Mouse (Mus musculus) heart, embryonic 15.5 days (tissue): Measurements from ENCODE around the gene Bcl2l1. TPM values are rescaled to one million over a fixed set of nuclear protein-coding genes. Genes with fewer than 3 reads are reported as not detected.

ENCODE experiments used
- ATAC-seq: fragments of 200-750 bp; cut with Nextera tagmentation; replicated peaks from 2 replicates; pipeline ENCODE4 v1.8.0; 2017; ENCODE audit warnings: low read depth, moderate TSS enrichment; ENCODE audit not compliant: insufficient number of reproducible peaks, insufficient read depth, low FRiP score
- H3K27ac ChIP-seq: fragments of 300-500 bp; sonication (generic); 2 replicates; pipeline ENCODE4 v1.5.1; 2015; ENCODE audit warnings: mild to moderate bottlenecking, inconsistent platforms
- H3K27me3 ChIP-seq: fragments of 300-500 bp; sonication (generic); 2 replicates; pipeline ENCODE4 v1.6.1; 2015; ENCODE audit warnings: inconsistent platforms
- H3K36me3 ChIP-seq: fragments of 300-500 bp; sonication (generic); 2 replicates; pipeline ENCODE4 v1.6.1; 2015; ENCODE audit warnings: mild to moderate bottlenecking, inconsistent platforms
- H3K4me1 ChIP-seq: fragments of 300-500 bp; sonication (generic); replicated peaks from 2 replicates; pipeline ENCODE4 v1.6.1; 2015; ENCODE audit warnings: inconsistent platforms
- H3K4me2 ChIP-seq: fragments of 300-500 bp; sonication (generic); 2 replicates; pipeline ENCODE4 v1.6.1; 2015; ENCODE audit warnings: inconsistent platforms, mild to moderate bottlenecking, moderate library complexity
- H3K4me3 ChIP-seq: fragments of 300-500 bp; sonication (generic); 2 replicates; pipeline ENCODE4 v1.5.1; 2015; ENCODE audit warnings: mild to moderate bottlenecking, inconsistent platforms
- H3K9ac ChIP-seq: fragments of 300-500 bp; sonication (generic); 2 replicates; pipeline ENCODE4 v1.6.1; 2015; ENCODE audit warnings: mild to moderate bottlenecking, inconsistent platforms
- H3K9me3 ChIP-seq: fragments of 300-500 bp; sonication (generic); replicated peaks from 2 replicates; pipeline ENCODE4 v1.6.1; 2016; ENCODE audit warnings: inconsistent platforms
- WGBS: fragments of 180-500 bp; shearing (Covaris S2); methylation state at CpG from one replicate; pipeline ENCODE4 v1.1.7; 2015; ENCODE audit warnings: mixed read lengths; 5-methylcytosine and 5-hydroxymethylcytosine counted together
- polyA plus RNA-seq: library from polyadenylated mRNA; unstranded; fragments of >200 nt; fragmentation: Nextera tagmentation; extraction: Ambion mirVana; gene quantifications from 2 replicates; pipeline ENCODE4 v1.2.1, GENCODE M21; 2015

Gene Bcl2l1
- polyA plus RNA-seq, 1 experiment from 2014 or later = 69.5 TPM

DNA sequence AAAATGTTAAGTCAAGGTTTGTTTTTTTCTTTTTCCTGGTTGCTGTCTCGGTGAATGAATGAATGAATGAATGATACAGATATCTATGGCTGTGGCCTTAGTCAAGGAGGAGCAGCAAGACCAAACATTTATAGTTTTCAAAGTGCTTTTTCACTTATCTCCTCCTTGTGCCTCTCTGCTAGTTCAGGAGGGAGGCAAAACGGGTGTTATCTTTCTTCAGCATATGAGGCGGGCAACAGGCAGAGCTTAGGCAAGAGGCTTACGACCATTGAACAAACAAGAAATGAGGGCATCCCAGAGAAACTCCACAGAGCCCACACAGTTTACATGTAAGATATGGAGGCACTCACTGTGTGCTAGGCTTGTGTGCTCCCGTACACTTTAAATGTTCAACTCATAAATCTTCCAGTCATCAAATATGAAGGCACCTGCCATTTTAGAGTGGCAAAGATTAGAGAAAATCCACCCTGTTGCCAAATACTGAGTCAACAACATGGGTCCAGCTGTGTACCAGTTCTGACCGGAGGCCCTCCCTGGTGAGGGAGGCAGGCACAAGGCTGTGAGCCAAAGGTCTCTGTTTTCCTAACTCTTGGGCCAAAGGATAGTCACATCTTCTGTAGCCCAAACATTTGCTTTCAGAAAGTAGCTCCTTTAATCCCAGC is 17.2 kb downstream of the Bcl2l1 start:
- 54% methylated on average over 6 of the region's 6 CpGs for WGBS
- no peak overlapping the region for H3K9ac ChIP-seq
- no peaks in the 10 kb centered on the region for H3K27me3 ChIP-seq
- H3K36me3 ChIP-seq = no peaks in the 10 kb centered on the region
- no peak overlapping the region for H3K4me3 ChIP-seq
- no peak overlapping the region for H3K4me2 ChIP-seq
- H3K27ac ChIP-seq = no peak overlapping the region
- peaks cover 66% of the 10 kb centered on the region for H3K4me1 ChIP-seq
- no peak for ATAC-seq
- H3K9me3 ChIP-seq = no peaks in the 10 kb centered on the region

DNA sequence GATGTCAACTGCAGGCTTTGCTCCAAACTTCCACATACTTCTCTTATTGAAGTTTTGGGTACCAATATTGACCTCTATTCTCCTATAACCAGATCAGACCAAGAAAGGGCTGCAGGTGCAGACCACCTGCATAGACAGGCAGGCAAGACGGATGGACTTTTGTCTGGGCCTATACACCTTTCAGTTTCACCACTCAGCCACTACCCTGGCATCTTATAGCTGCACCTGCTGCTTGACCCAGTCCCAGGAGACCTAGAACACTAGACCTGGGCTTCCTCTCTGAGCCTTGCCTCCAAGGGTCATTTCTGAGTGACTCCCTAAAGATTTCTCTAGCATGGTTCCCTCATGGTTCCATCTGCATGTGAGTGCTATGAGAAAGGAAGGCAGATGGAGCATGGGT is 18.3 kb downstream of the Bcl2l1 start:
- no peak for ATAC-seq
- 86% methylated on average over 1 of the region's 1 CpGs for WGBS
- H3K27me3 ChIP-seq = no peaks in the 10 kb centered on the region
- no peaks in the 10 kb centered on the region for H3K9me3 ChIP-seq
- H3K4me2 ChIP-seq = no peak overlapping the region
- H3K4me1 ChIP-seq = peaks cover 55% of the 10 kb centered on the region
- H3K9ac ChIP-seq = no peak overlapping the region
- H3K4me3 ChIP-seq = no peak overlapping the region
- no peaks in the 10 kb centered on the region for H3K36me3 ChIP-seq
- H3K27ac ChIP-seq = no peak overlapping the region

DNA sequence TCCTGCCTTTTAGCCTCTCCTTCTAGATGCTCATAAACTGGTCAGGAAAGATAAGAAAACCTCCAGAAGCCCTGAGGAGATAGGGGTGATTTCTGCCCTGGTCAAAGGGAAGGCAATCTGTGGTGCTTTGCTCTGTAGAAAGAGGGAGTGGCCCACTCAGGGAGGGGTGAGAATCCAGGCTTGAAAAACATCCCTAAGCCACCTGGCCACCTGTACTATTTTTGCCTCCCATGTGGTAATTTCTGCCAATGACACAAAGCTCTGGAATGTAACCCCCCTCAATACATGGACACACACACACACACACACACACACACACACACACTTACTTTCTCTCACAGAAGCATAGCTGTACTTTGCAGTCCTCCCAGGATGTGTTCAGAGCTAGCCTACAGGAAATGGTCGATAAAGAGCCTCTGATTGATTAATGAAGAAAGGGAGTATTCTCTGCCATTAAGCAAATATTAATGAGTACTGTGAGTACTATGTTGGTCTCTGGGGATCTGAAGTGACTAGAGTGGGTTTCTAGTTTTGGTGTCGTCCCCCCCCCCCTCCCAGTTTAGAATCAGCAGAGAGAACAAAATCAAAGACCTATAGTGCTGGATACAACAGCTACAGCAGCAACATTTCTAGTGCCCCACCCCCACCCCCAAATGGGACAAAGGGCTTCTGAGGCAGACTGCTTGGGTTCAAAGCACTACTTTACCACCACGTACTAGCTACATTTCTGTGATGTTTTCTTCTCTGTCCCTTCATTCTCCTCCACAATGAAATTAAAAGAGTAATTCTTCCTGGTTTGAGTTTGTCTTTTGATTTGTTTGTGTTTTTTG is 20.0 kb downstream of the Bcl2l1 start:
- Histone ChIP-seq H3K36me3 (no peaks in the 10 kb centered on the region), H3K4me3 (no peak overlapping the region), H3K9ac (no peak overlapping the region), H3K27me3 (no peaks in the 10 kb centered on the region), H3K9me3 (no peaks in the 10 kb centered on the region), H3K27ac (no peak overlapping the region), H3K4me2 (no peak overlapping the region), H3K4me1 (peaks cover 40% of the 10 kb centered on the region)
- ATAC-seq = no peak
- WGBS = 34% methylated on average over 3 of the region's 3 CpGs

DNA sequence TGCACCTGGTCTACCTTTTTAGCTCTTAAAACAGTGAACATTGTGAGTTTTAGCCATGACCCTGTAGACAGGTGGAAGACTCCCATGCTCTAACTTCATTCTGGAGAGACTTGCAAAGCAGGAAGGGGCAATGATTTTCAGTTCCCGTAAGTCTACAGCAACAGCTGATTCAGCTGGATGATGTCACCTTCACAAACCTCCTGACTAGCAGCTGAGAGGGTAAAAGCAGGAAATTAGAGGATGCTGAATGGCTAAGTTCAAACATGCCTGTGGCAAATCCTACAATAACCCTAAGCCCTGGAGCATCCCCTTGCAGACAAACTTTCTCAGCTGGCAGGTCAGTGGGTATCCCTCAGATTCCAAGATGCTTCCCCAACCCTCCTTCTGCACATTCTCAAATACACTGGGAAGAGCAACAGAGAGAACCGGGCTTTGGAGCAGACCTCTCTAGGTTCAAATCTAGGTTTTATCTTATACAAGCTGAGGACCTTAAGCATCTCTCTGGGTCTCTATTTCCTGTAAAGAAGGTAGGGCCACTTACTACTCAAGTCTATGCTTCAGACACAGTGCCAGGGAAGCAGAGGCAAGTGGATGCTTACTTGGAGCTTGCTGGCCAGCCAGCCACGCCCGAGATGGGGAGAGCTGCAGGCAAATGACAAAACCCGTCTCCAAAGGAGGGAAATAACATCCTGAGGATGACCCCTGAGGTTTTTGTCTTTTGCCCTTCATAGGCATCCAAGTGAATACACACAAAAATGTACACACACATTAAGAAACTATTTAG is 21.2 kb downstream of the Bcl2l1 start:
- Histone ChIP-seq H3K36me3 (no peaks in the 10 kb centered on the region), H3K9ac (no peak overlapping the region), H3K27ac (no peak overlapping the region), H3K4me3 (no peak overlapping the region), H3K27me3 (no peaks in the 10 kb centered on the region), H3K9me3 (no peaks in the 10 kb centered on the region), H3K4me2 (no peak overlapping the region), H3K4me1 (peaks cover 42% of the 10 kb centered on the region)
- ATAC-seq = no peak
- WGBS = 66% methylated on average over 5 of the region's 5 CpGs

DNA sequence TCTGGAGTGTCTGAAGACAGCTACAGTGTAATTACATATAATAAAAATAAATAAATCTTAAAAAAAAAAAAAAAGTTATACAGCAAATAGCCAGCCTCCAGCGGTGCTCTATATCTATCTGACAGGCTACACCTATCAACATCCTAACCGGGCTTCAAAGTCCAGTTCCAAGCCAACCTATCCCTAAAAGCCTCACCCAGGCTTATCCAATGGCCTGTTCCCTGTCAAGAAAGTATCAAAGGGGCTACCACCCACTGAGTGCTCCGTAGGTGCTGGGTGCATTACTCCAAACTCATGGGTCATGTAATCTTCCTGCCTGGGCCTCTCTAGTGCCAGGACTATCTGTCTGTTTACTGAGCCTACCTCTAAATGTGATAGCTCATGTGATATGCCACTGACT is 23.4 kb downstream of the Bcl2l1 start:
- Histone ChIP-seq H3K9ac (no peak overlapping the region), H3K9me3 (no peaks in the 10 kb centered on the region), H3K27me3 (no peaks in the 10 kb centered on the region), H3K36me3 (no peaks in the 10 kb centered on the region), H3K27ac (no peak overlapping the region), H3K4me1 (peaks cover 48% of the 10 kb centered on the region), H3K4me2 (no peak overlapping the region), H3K4me3 (no peak overlapping the region)
- 64% methylated on average over 3 of the region's 3 CpGs for WGBS
- no peak for ATAC-seq

DNA sequence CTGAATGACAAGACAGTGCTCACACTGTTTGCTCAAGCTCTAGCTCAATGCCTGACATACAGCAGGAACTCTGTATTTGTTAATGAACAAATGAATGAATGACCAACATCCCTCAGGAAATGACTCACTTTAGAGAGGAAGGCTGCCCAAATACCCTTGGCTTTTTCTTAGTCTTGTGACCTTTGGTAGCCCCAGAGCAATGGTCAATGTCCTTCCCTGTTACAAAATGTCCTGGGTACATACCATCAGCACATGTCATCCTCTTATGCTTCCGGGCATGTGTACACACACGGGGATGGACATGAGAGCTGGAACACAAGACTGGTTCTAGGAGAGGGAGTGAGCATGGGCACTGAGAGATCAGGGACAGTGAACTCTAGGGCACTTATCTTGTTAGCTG is 25.5 kb downstream of the Bcl2l1 start:
- Histone ChIP-seq H3K9me3 (no peaks in the 10 kb centered on the region), H3K9ac (no peak overlapping the region), H3K4me2 (no peak overlapping the region), H3K27ac (peak overlapping the region; percentile 17; the same call in 1 of the 2 replicates), H3K4me1 (peaks cover 32% of the 10 kb centered on the region), H3K36me3 (no peaks in the 10 kb centered on the region), H3K4me3 (no peak overlapping the region), H3K27me3 (no peaks in the 10 kb centered on the region)
- 50% methylated on average over 2 of the region's 2 CpGs for WGBS
- ATAC-seq = no peak

DNA sequence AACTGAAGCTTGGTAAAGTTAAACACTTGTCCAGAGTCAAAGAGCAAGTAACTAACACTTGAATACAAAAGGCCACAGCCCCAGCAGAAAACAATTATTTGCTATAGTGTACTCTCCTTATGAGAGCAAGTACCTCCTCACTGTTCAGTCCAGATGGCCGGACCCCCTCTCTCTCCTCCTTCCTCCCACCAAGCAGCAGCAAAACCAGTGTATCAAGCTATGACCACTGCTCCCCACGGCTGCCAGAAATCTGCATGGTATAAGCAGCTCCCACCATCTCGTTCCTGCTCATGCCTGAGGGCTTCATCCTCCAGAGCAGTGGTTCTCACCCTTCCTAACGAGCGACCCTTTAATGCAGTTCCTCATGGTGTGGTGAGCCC is 26.4 kb downstream of the Bcl2l1 start:
- H3K4me2 ChIP-seq = no peak overlapping the region
- H3K9me3 ChIP-seq = no peaks in the 10 kb centered on the region
- no peaks in the 10 kb centered on the region for H3K27me3 ChIP-seq
- H3K36me3 ChIP-seq = no peaks in the 10 kb centered on the region
- no peak for ATAC-seq
- no peak overlapping the region for H3K9ac ChIP-seq
- H3K4me1 ChIP-seq = peaks cover 24% of the 10 kb centered on the region
- WGBS = 61% methylated on average over 5 of the region's 5 CpGs
- H3K27ac ChIP-seq = peak overlapping the region; percentile 66; the same call in 1 of the 2 replicates
- no peak overlapping the region for H3K4me3 ChIP-seq

DNA sequence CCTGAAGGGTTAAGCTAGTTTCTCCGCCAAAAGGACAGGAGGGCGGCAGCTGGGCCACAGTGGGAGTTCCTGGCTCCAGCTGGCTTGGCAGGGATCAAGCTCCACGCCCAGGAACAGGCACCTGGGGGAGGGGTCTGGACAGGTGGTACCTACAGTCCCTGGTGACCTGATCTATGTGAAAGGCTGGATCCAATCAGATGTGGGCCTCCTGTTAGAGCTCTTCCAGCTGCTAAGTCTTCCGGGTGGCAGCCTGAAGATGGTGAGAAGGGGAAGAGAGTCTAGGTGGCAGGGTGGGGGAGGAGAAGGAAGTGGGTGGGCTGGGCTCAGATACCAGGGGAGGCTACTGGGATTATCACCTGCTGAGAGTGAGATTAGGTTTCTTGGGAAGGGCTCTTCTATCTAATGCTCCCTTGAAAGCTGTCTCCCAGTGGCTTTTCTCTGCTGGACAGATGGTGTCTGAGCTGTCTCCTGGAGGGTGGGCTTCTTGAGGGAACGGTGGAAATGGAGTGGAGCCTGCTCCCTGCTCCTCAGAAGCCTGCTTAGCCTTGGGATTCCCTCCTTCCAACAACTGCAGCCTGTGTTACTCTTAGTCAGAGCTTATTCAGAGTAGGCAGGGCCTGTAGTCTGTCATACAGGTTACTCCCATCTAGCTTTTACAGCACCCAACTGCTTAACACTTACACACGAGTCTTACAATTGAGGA is 27.0 kb downstream of the Bcl2l1 start:
- Histone ChIP-seq H3K4me1 (peaks cover 24% of the 10 kb centered on the region), H3K27me3 (no peaks in the 10 kb centered on the region), H3K9ac (no peak overlapping the region), H3K9me3 (no peaks in the 10 kb centered on the region), H3K4me3 (no peak overlapping the region), H3K27ac (peak overlapping the region; percentile 66), H3K4me2 (no peak overlapping the region), H3K36me3 (no peaks in the 10 kb centered on the region)
- ATAC-seq = no peak; the same call in 1 of the 2 replicates
- 15% methylated on average over 6 of the region's 6 CpGs for WGBS

DNA sequence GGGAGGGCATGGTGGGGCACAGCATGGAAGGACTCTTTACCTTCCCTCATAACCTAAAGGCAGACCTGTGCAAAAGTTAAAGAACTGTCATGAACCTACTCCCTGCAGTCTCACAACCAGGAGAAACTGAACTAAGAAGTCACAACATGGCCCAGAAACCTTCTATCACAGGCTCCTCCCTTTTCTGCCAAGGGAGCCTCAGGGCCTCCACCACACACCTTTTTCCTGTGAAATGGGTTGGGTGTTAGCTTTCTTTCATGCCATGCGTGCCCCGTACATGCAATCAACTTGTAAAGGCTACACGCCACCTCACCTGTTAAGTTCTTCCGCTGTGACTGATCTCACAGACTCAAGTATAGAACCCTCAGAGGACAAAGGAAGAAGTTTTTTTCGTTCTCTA is 28.4 kb downstream of the Bcl2l1 start:
- Histone ChIP-seq H3K36me3 (no peaks in the 10 kb centered on the region), H3K27ac (no peak overlapping the region), H3K4me1 (peaks cover 24% of the 10 kb centered on the region), H3K9ac (no peak overlapping the region), H3K9me3 (no peaks in the 10 kb centered on the region), H3K4me2 (no peak overlapping the region), H3K4me3 (no peak overlapping the region), H3K27me3 (no peaks in the 10 kb centered on the region)
- 91% methylated on average over 5 of the region's 5 CpGs for WGBS
- no peak for ATAC-seq

DNA sequence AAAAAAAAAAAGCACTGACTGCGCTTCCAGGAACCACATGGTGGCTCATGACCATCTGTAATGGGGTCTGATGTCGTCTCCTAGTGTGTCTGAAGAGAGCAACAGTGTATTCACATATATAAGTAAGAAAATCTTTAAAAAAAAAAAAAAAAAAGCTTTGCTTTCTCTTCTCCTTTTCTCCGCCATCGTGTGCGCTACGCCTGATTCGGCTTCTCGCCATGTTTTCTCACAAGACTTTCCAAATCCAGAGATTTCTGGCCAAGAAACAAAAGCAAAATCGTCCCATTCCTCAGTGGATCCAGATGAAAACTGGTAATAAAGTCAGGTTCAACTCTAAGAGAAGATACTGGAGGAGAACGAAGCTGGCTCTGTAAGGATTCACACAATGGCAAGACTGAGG is 29.2 kb downstream of the Bcl2l1 start:
- no peak overlapping the region for H3K9ac ChIP-seq
- WGBS = 93% methylated on average over 10 of the region's 10 CpGs
- H3K4me2 ChIP-seq = no peak overlapping the region
- no peak overlapping the region for H3K27ac ChIP-seq
- no peaks in the 10 kb centered on the region for H3K27me3 ChIP-seq
- no peak overlapping the region for H3K4me3 ChIP-seq
- no peak for ATAC-seq
- H3K4me1 ChIP-seq = peaks cover 24% of the 10 kb centered on the region
- H3K9me3 ChIP-seq = no peaks in the 10 kb centered on the region
- no peaks in the 10 kb centered on the region for H3K36me3 ChIP-seq

DNA sequence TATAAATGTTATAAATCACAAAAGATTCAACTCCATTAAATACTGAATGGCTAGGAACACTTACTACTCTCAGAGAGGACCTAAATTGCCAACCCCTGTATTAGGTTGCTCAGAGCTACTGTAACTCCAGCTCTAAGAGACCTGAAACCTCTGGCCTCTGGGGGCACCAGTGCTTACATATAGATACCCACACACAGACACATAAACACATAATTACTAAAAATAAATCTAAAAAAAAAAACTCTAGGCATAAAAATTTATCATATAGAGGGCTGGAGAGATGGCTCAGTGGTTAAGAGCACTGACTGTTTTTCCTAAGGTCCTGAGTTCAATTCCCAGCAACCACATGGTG is 30.8 kb downstream of the Bcl2l1 start:
- no peak for ATAC-seq
- Histone ChIP-seq H3K36me3 (no peaks in the 10 kb centered on the region), H3K4me2 (no peak overlapping the region), H3K4me1 (peaks cover 15% of the 10 kb centered on the region), H3K27me3 (no peaks in the 10 kb centered on the region), H3K27ac (no peak overlapping the region), H3K4me3 (no peak overlapping the region), H3K9me3 (no peaks in the 10 kb centered on the region), H3K9ac (no peak overlapping the region)
